Mouse (Mus musculus): Measurements from ENCODE around the gene Itpkb. TPM values are rescaled to one million over a fixed set of nuclear protein-coding genes. Genes with fewer than 3 reads are reported as not detected.

Itpkb gene
- total and polyA plus RNA-seq, 3 experiments = 3.4 to 9.2 TPM; not detected in 1

- H3K36me3 ChIP-seq (ENCODE audit: control insufficient read depth in 1 of 2, insufficient read depth in 2 of 2, low read length in 2 of 2) = peaks cover 0 to 19% of the 10 kb centered on the region in 2 experiments; a peak in 2 of 4 replicates
- TF ChIP-seq NRF1 (IDR thresholded peaks at IDR 0.05; ENCODE audit: insufficient read depth, low read depth, low read length, poor library complexity, severe bottlenecking) (no peak), ETS1 (IDR thresholded peaks at IDR 0.05; ENCODE audit: low read depth, low read length) (no peak), UBTF (IDR thresholded peaks at IDR 0.05; ENCODE audit: borderline replicate concordance, insufficient read depth, low read depth, low read length) (no peak), ZNF384 (IDR thresholded peaks at IDR 0.05; ENCODE audit: low read depth, low read length) (no peak), RAD21 (IDR thresholded peaks at IDR 0.05; ENCODE audit: low read depth, low read length) (no peak), ZC3H11A (IDR thresholded peaks at IDR 0.05; ENCODE audit: low read depth, low read length) (no peak), GATA1 (IDR thresholded peaks at IDR 0.05; ENCODE audit: low read depth, low read length) (no peak), POLR2A (IDR thresholded peaks at IDR 0.05; ENCODE audit: control insufficient read depth in 1 of 2, insufficient read depth in 1 of 2, low read depth in 1 of 2, low read length in 2 of 2, poor library complexity in 1 of 2) (no peak), MAFK (IDR thresholded peaks at IDR 0.05; ENCODE audit: borderline replicate concordance, low read depth, low read length) (no peak), MYC (IDR thresholded peaks at IDR 0.05; ENCODE audit: low read depth, low read length) (no peak), SIN3A (IDR thresholded peaks at IDR 0.05; ENCODE audit: low read length) (no peak), CHD1 (IDR thresholded peaks at IDR 0.05; ENCODE audit: low read depth, low read length) (no peak), SMC3 (IDR thresholded peaks at IDR 0.05; ENCODE audit: low read depth, low read length) (no peak), MAX (IDR thresholded peaks at IDR 0.05; ENCODE audit: low read length) (no peak)
- peaks cover 10 to 32% of the 10 kb centered on the region in 2 experiments for H3K4me1 ChIP-seq (ENCODE audit: control insufficient read depth in 1 of 2, insufficient read depth in 2 of 2, low read length in 2 of 2)
Measured at GRCm38 (mm10) chr1:180342944-180343343, 12.7 kb downstream of the Itpkb start.

GRCm38 (mm10) chr1:180343434-180344210 is 13.3 kb downstream of the Itpkb start:
- Histone ChIP-seq H3K4me1 (ENCODE audit: control insufficient read depth in 1 of 2, insufficient read depth in 2 of 2, low read length in 2 of 2) (peaks cover 3 to 25% of the 10 kb centered on the region in 2 experiments; a peak in 3 of 4 replicates), H3K9me3 (replicated peaks; ENCODE audit: insufficient read depth, low read length) (no peaks in the 10 kb centered on the region), H3K9ac (ENCODE audit: control insufficient read depth, low read depth, low read length, poor library complexity, severe bottlenecking) (no peak overlapping the region), H3K79me2 (ENCODE audit: control insufficient read depth, insufficient read depth, low read length, poor library complexity) (peaks cover 4% of the 10 kb centered on the region; the same call in 1 of the 2 replicates), H3K27ac (ENCODE audit: control insufficient read depth, low read depth, low read length) (no peak overlapping the region), H3K4me3 (ENCODE audit: control insufficient read depth in 1 of 2, insufficient read depth in 1 of 2, low read depth in 2 of 2, low read length in 2 of 2) (no peak overlapping the region), H3K36me3 (ENCODE audit: control insufficient read depth in 1 of 2, insufficient read depth in 2 of 2, low read length in 2 of 2) (peaks cover 0 to 13% of the 10 kb centered on the region in 2 experiments; a peak in 2 of 4 replicates), H3K27me3 (ENCODE audit: control insufficient read depth in 1 of 2, insufficient read depth in 2 of 2, low read length in 2 of 2) (no peaks in the 10 kb centered on the region)
- no peak for TF ChIP-seq EP300 (IDR thresholded peaks at IDR 0.05; ENCODE audit: low read depth in 1 of 2, low read length in 2 of 2)
- no peak for TF ChIP-seq ZNF384 (IDR thresholded peaks at IDR 0.05; ENCODE audit: low read depth, low read length)
- no peak for TF ChIP-seq SMC3 (IDR thresholded peaks at IDR 0.05; ENCODE audit: low read depth, low read length)
- DNase-seq (ENCODE audit: low read depth, low spot score) = no peak

More at GRCm38 (mm10) chr1:180342944-180343343, 12.7 kb downstream of the Itpkb start:
- no peak overlapping the region for H3K4me3 ChIP-seq (ENCODE audit: control insufficient read depth in 1 of 2, insufficient read depth in 1 of 2, low read depth in 2 of 2, low read length in 2 of 2)
- H3K9ac ChIP-seq (ENCODE audit: control insufficient read depth, low read depth, low read length, poor library complexity, severe bottlenecking) = no peak overlapping the region
- no peaks in the 10 kb centered on the region for H3K9me3 ChIP-seq (replicated peaks; ENCODE audit: insufficient read depth, low read length)
- no peaks in the 10 kb centered on the region for H3K27me3 ChIP-seq (ENCODE audit: control insufficient read depth in 1 of 2, insufficient read depth in 2 of 2, low read length in 2 of 2)
- DNase-seq (ENCODE audit: low read depth, low spot score) = no peak
- no peak overlapping the region for H3K27ac ChIP-seq (ENCODE audit: control insufficient read depth, low read depth, low read length)
- H3K79me2 ChIP-seq (ENCODE audit: control insufficient read depth, insufficient read depth, low read length, poor library complexity) = peaks cover 7% of the 10 kb centered on the region; the same call in 1 of the 2 replicates

All from MEL (cell line).